Mouse (Mus musculus): Measurements from ENCODE around the gene Syncrip. TPM values are rescaled to one million over a fixed set of nuclear protein-coding genes. Genes with fewer than 3 reads are reported as not detected.
"Not testable (repeated sequence)": the region's sequence is repeated elsewhere in the genome, so short reads cannot be mapped to it uniquely, and the experiment has no call there.

Gene Syncrip
- polyA plus RNA-seq, 1 experiment from 2014 or later, result 89.0 TPM

GRCm38 (mm10) chr9:88500112-88500511 is 17.7 kb upstream of the Syncrip start:
- no peak overlapping the region for H3K4me3 ChIP-seq (ENCODE audit: low read length)
- no peak overlapping the region for H3K27ac ChIP-seq (ENCODE audit: low read length)
- WGBS, result 77% methylated on average over 2 of the region's 2 CpGs
- ATAC-seq (ENCODE audit: low read depth), result no peak
- no peaks in the 10 kb centered on the region for H3K9me3 ChIP-seq (ENCODE audit: control insufficient read depth, low read length)
- no peaks in the 10 kb centered on the region for H3K4me1 ChIP-seq (replicated peaks; ENCODE audit: control insufficient read depth, insufficient read depth, low read length)
- H3K9ac ChIP-seq (ENCODE audit: low read length), result no peak overlapping the region
- no peaks in the 10 kb centered on the region for H3K27me3 ChIP-seq (ENCODE audit: control insufficient read depth, insufficient read depth, low read depth, low read length)
- H3K36me3 ChIP-seq (ENCODE audit: control insufficient read depth, insufficient read depth, low read length), result no peaks in the 10 kb centered on the region
- H3K4me2 ChIP-seq (ENCODE audit: low read depth, low read length), result no peak overlapping the region

- WGBS, result 91% methylated on average over 1 of the region's 1 CpGs
- Histone ChIP-seq H3K4me2 (ENCODE audit: low read depth, low read length) (no peak overlapping the region), H3K9me3 (ENCODE audit: control insufficient read depth, low read length) (no peaks in the 10 kb centered on the region), H3K4me3 (ENCODE audit: low read length) (no peak overlapping the region), H3K9ac (ENCODE audit: low read length) (no peak overlapping the region), H3K27ac (ENCODE audit: low read length) (no peak overlapping the region), H3K36me3 (ENCODE audit: control insufficient read depth, insufficient read depth, low read length) (no peaks in the 10 kb centered on the region), H3K4me1 (replicated peaks; ENCODE audit: control insufficient read depth, insufficient read depth, low read length) (no peaks in the 10 kb centered on the region), H3K27me3 (ENCODE audit: control insufficient read depth, insufficient read depth, low read depth, low read length) (no peaks in the 10 kb centered on the region)
- no peak for ATAC-seq (ENCODE audit: low read depth)
Observed at GRCm38 (mm10) chr9:88492522-88492921, 10.1 kb upstream of the Syncrip start.

GRCm38 (mm10) chr9:88484531-88484930 is 2.2 kb upstream of the Syncrip start:
- no peak overlapping the region for H3K9ac ChIP-seq (ENCODE audit: low read length)
- no peak overlapping the region for H3K4me3 ChIP-seq (ENCODE audit: low read length)
- H3K27me3 ChIP-seq (ENCODE audit: control insufficient read depth, insufficient read depth, low read depth, low read length), result no peaks in the 10 kb centered on the region
- WGBS, result 33% methylated on average over 6 of the region's 6 CpGs
- no peak overlapping the region for H3K4me2 ChIP-seq (ENCODE audit: low read depth, low read length)
- no peaks in the 10 kb centered on the region for H3K9me3 ChIP-seq (ENCODE audit: control insufficient read depth, low read length)
- H3K27ac ChIP-seq (ENCODE audit: low read length), result no peak overlapping the region
- no peaks in the 10 kb centered on the region for H3K36me3 ChIP-seq (ENCODE audit: control insufficient read depth, insufficient read depth, low read length)
- peaks cover 14% of the 10 kb centered on the region for H3K4me1 ChIP-seq (replicated peaks; ENCODE audit: control insufficient read depth, insufficient read depth, low read length)
- no peak for ATAC-seq (ENCODE audit: low read depth)

GRCm38 (mm10) chr9:88482829-88483396 is 539 bp upstream of the Syncrip start:
- Histone ChIP-seq H3K9me3 (ENCODE audit: control insufficient read depth, low read length) (no peaks in the 10 kb centered on the region), H3K4me3 (ENCODE audit: low read length) (peak overlapping the region; percentile 95), H3K27ac (ENCODE audit: low read length) (peak overlapping the region; percentile 98), H3K4me1 (replicated peaks; ENCODE audit: control insufficient read depth, insufficient read depth, low read length) (peaks cover 14% of the 10 kb centered on the region), H3K9ac (ENCODE audit: low read length) (peak overlapping the region; percentile 88), H3K36me3 (ENCODE audit: control insufficient read depth, insufficient read depth, low read length) (no peaks in the 10 kb centered on the region; the same call in 1 of the 2 replicates), H3K27me3 (ENCODE audit: control insufficient read depth, insufficient read depth, low read depth, low read length) (no peaks in the 10 kb centered on the region), H3K4me2 (ENCODE audit: low read depth, low read length) (peak overlapping the region; percentile 62)
- 0% methylated on average over 35 of the region's 52 CpGs for WGBS
- ATAC-seq (ENCODE audit: low read depth), result no peak; the same call in 1 of the 2 replicates

GRCm38 (mm10) chr9:88481791-88482160 is 598 bp downstream of the Syncrip start:
- H3K4me3 ChIP-seq (ENCODE audit: low read length), result peak overlapping the region; percentile 95
- peak overlapping the region; percentile 63; the same call in 1 of the 2 replicates for H3K4me2 ChIP-seq (ENCODE audit: low read depth, low read length)
- no peaks in the 10 kb centered on the region for H3K27me3 ChIP-seq (ENCODE audit: control insufficient read depth, insufficient read depth, low read depth, low read length)
- H3K36me3 ChIP-seq (ENCODE audit: control insufficient read depth, insufficient read depth, low read length), result peaks cover 8% of the 10 kb centered on the region
- peak overlapping the region; percentile 89 for H3K9ac ChIP-seq (ENCODE audit: low read length)
- H3K27ac ChIP-seq (ENCODE audit: low read length), result peak overlapping the region; percentile 88
- peak; percentile 15 for ATAC-seq (ENCODE audit: low read depth)
- peaks cover 14% of the 10 kb centered on the region for H3K4me1 ChIP-seq (replicated peaks; ENCODE audit: control insufficient read depth, insufficient read depth, low read length)
- under 1% methylated on average over 10 of the region's 43 CpGs for WGBS
- no peaks in the 10 kb centered on the region for H3K9me3 ChIP-seq (ENCODE audit: control insufficient read depth, low read length)

- 0% methylated on average over 61 of the region's 78 CpGs for WGBS
- Histone ChIP-seq H3K4me3 (ENCODE audit: low read length) (peak overlapping the region; percentile 95), H3K9me3 (ENCODE audit: control insufficient read depth, low read length) (no peaks in the 10 kb centered on the region), H3K27ac (ENCODE audit: low read length) (peak overlapping the region; percentile 88), H3K9ac (ENCODE audit: low read length) (peak overlapping the region; percentile 89), H3K4me1 (replicated peaks; ENCODE audit: control insufficient read depth, insufficient read depth, low read length) (peaks cover 14% of the 10 kb centered on the region), H3K27me3 (ENCODE audit: control insufficient read depth, insufficient read depth, low read depth, low read length) (no peaks in the 10 kb centered on the region), H3K4me2 (ENCODE audit: low read depth, low read length) (peak overlapping the region; percentile 63), H3K36me3 (ENCODE audit: control insufficient read depth, insufficient read depth, low read length) (peaks cover 8% of the 10 kb centered on the region)
- peak; percentile 12 for ATAC-seq (ENCODE audit: low read depth)
Observed at GRCm38 (mm10) chr9:88481061-88481790, 1.1 kb downstream of the Syncrip start.

GRCm38 (mm10) chr9:88480120-88480519 is 2.3 kb downstream of the Syncrip start:
- no peaks in the 10 kb centered on the region for H3K9me3 ChIP-seq (ENCODE audit: control insufficient read depth, low read length)
- peak overlapping the region; percentile 37 for H3K9ac ChIP-seq (ENCODE audit: low read length)
- ATAC-seq (ENCODE audit: low read depth), result no peak
- peaks cover 12% of the 10 kb centered on the region for H3K36me3 ChIP-seq (ENCODE audit: control insufficient read depth, insufficient read depth, low read length)
- no peaks in the 10 kb centered on the region for H3K27me3 ChIP-seq (ENCODE audit: control insufficient read depth, insufficient read depth, low read depth, low read length)
- H3K27ac ChIP-seq (ENCODE audit: low read length), result no peak overlapping the region
- H3K4me1 ChIP-seq (replicated peaks; ENCODE audit: control insufficient read depth, insufficient read depth, low read length), result peaks cover 14% of the 10 kb centered on the region
- peak overlapping the region; percentile 63 for H3K4me2 ChIP-seq (ENCODE audit: low read depth, low read length)
- 0% methylated on average over 1 of the region's 1 CpGs for WGBS
- H3K4me3 ChIP-seq (ENCODE audit: low read length), result peak overlapping the region; percentile 95

DNA sequence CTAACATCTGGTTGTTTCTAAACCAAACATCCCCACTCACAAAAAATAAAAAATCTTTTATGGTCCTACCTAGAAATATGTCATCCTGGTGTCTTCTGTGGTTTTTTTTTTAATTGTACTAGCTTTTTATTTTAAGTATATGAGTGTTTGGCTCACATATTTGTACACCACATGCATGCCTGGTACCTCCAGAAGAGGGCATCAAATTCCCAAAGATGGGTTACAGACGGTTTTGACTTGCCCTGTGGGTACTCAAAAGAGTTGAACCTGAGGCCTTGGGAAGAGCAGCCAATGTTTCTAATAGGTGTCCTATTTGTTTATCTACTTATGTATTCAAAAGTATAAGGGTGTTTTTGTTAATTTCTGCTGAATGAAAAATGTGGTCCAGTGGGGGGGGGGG is 6.2 kb downstream of the Syncrip start:
- Histone ChIP-seq H3K27me3 (ENCODE audit: control insufficient read depth, insufficient read depth, low read depth, low read length) (no peaks in the 10 kb centered on the region), H3K4me3 (ENCODE audit: low read length) (no peak overlapping the region), H3K9me3 (ENCODE audit: control insufficient read depth, low read length) (no peaks in the 10 kb centered on the region), H3K9ac (ENCODE audit: low read length) (no peak overlapping the region), H3K36me3 (ENCODE audit: control insufficient read depth, insufficient read depth, low read length) (peaks cover 30% of the 10 kb centered on the region), H3K4me2 (ENCODE audit: low read depth, low read length) (no peak overlapping the region), H3K4me1 (replicated peaks; ENCODE audit: control insufficient read depth, insufficient read depth, low read length) (peaks cover 8% of the 10 kb centered on the region), H3K27ac (ENCODE audit: low read length) (no peak overlapping the region)
- WGBS, result 31% methylated on average over 1 of the region's 1 CpGs
- ATAC-seq (ENCODE audit: low read depth), result no peak

DNA sequence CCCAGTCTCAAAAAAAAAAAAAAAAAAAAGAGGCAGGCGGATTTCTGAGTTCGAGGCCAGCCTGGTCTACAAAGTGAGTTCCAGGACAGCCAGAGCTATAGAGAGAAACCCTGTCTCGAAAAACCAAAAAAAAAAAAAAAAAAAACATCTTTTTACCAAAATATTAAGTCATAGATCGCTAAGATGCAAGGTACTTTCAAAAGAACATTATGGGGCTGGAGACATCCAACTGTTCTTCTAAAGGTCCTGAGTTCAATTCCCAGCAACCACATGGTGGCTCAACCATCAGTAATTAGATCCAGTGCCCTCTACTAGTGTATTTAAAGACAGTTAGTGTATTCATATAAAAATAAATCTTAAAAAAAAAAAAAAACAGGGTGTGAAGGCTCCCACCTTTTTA is 21.4 kb downstream of the Syncrip start:
- not testable (repeated sequence) for H3K27me3 ChIP-seq (ENCODE audit: control insufficient read depth, insufficient read depth, low read depth, low read length); H3K27ac ChIP-seq (ENCODE audit: low read length); H3K9ac ChIP-seq (ENCODE audit: low read length); H3K4me2 ChIP-seq (ENCODE audit: low read depth, low read length); H3K4me3 ChIP-seq (ENCODE audit: low read length); H3K9me3 ChIP-seq (ENCODE audit: control insufficient read depth, low read length); ATAC-seq (ENCODE audit: low read depth); H3K4me1 ChIP-seq (replicated peaks; ENCODE audit: control insufficient read depth, insufficient read depth, low read length)
- H3K36me3 ChIP-seq (ENCODE audit: control insufficient read depth, insufficient read depth, low read length), result peaks cover 29% of the 10 kb centered on the region
- WGBS, result 96% methylated on average over 2 of the region's 4 CpGs

Data from lung, embryonic 16.5 days (tissue).